Mouse (Mus musculus) G1E (cell line): ENCODE results near the gene Gabarap. TPM values are rescaled to one million over a fixed set of nuclear protein-coding genes. Genes with fewer than 3 reads are reported as not detected.
A peak's percentile ranks its signal among the peaks of the same experiment; 100 is the strongest.

Source experiments
- ATAC-seq: 2 replicates; pipeline ENCODE4 v1.8.0; 2016; ENCODE audit warnings: mild to moderate bottlenecking; ENCODE audit not compliant: insufficient number of reproducible peaks, poor library complexity, low FRiP score, severe bottlenecking; ENCODE audit errors: extremely low read depth
- DNase-seq: peaks from one replicate; pipeline ENCODE4 v3.0.0; 2012; ENCODE audit warnings: low spot score
- H3K27me3 ChIP-seq: 2 replicates; pipeline ENCODE4 v1.6.1; 2012; ENCODE audit warnings: mild to moderate bottlenecking, low read length, inconsistent platforms; ENCODE audit not compliant: insufficient read depth
- H3K36me3 ChIP-seq: replicated peaks from 2 replicates; pipeline ENCODE3; 2012; ENCODE audit warnings: mild to moderate bottlenecking, inconsistent platforms
- H3K4me1 ChIP-seq: 2 replicates; pipeline ENCODE4 v1.6.1; 2012; ENCODE audit warnings: low read depth, low read length, inconsistent platforms, mixed read lengths; ENCODE audit not compliant: insufficient read depth
- H3K4me3 ChIP-seq: 2 replicates; pipeline ENCODE4 v1.5.1; 2012; ENCODE audit warnings: low read depth, mild to moderate bottlenecking, inconsistent platforms, low read length, moderate library complexity, mixed read lengths
- H3K9me3 ChIP-seq: replicated peaks from 2 replicates; pipeline ENCODE4 v1.6.1; 2012; ENCODE audit warnings: inconsistent platforms
- CTCF ChIP-seq: IDR thresholded peaks from 2 replicates; pipeline ENCODE4 v1.5.1; 2012; ENCODE audit warnings: low read depth, low read length, inconsistent platforms, mixed read lengths
- GATA1 ChIP-seq: IDR thresholded peaks from 2 replicates; pipeline ENCODE4 v1.6.1; 2012; ENCODE audit warnings: borderline replicate concordance, low read length, inconsistent platforms, mixed read lengths
- GATA2 ChIP-seq: IDR thresholded peaks from 2 replicates; pipeline ENCODE4 v1.6.1; 2012; ENCODE audit warnings: low read depth, low read length, inconsistent platforms, borderline replicate concordance
- POLR2AphosphoS5 ChIP-seq: IDR thresholded peaks from 2 replicates; pipeline ENCODE4 v1.6.1; 2012; ENCODE audit warnings: low read depth, low read length, inconsistent platforms; ENCODE audit not compliant: insufficient replicate concordance
- TAL1 ChIP-seq: conservative IDR thresholded peaks from 2 replicates; pipeline ENCODE4 v1.6.1; 2012; ENCODE audit warnings: low read depth, low read length, inconsistent platforms, mixed read lengths
- polyA plus RNA-seq: library from polyadenylated mRNA; stranded (reverse); fragments of >175 nt; gene quantifications from 2 replicates; pipeline ENCODE4 v1.2.3, GENCODE M21; 2012
- total RNA-seq, 2 experiments: library from RNA; stranded (forward) in 1 of 2; stranded (reverse) in 1 of 2; fragments of 200-1000 nt in 1 of 2; fragments of >200 nt in 1 of 2; fragmentation: Nextera tagmentation in 1 of 2; gene quantifications; 2 replicates each; pipeline ENCODE4 v1.2.3; 2014 to 2017

Gene Gabarap
- 762 and 788 TPM in 2 replicates for total RNA-seq (2014; fragmentation: Nextera tagmentation)
- 569 and 637 TPM in 2 replicates for total RNA-seq (2017)
- polyA plus RNA-seq = 265 and 345 TPM in 2 replicates

- Histone ChIP-seq H3K9me3 (no peaks in the 10 kb centered on the region), H3K27me3 (no peaks in the 10 kb centered on the region), H3K4me3 (peak within 1 kb of the TSS; percentile 77), H3K4me1 (peaks cover 43% of the 10 kb centered on the region), H3K36me3 (peaks cover 69% of the 10 kb centered on the region)
- peak; percentile 68 for DNase-seq
- TF ChIP-seq GATA1 = no peak
- TF ChIP-seq POLR2AphosphoS5 = peak; percentile 67; the same call in 1 of the 2 replicates
- ATAC-seq = peak; percentile 32
Measured at GRCm38 (mm10) chr11:69990850-69991691, at the start of gene Gabarap. Gene Gabarap (plus strand): TSS chr11:69991143.

- Histone ChIP-seq H3K27me3 (peaks cover 57% of the 10 kb centered on the region), H3K36me3 (no peaks in the 10 kb centered on the region), H3K4me1 (peaks cover 41% of the 10 kb centered on the region), H3K4me3 (no peak overlapping the region), H3K9me3 (no peaks in the 10 kb centered on the region)
- DNase-seq (no peak), ATAC-seq (no peak)
- TF ChIP-seq TAL1 = no peak
- TF ChIP-seq POLR2AphosphoS5 = no peak
- no peak for TF ChIP-seq GATA1
Measured at GRCm38 (mm10) chr11:69945216-69945615, 45.7 kb upstream of the Gabarap start.

GRCm38 (mm10) chr11:69945997-69946891 is 44.7 kb upstream of the Gabarap start:
- peaks cover 41% of the 10 kb centered on the region for H3K4me1 ChIP-seq
- DNase-seq (no peak), ATAC-seq (no peak)
- peaks cover 56% of the 10 kb centered on the region for H3K27me3 ChIP-seq
- H3K36me3 ChIP-seq = no peaks in the 10 kb centered on the region
- H3K4me3 ChIP-seq = 0 out of 2 replicates have a peak overlapping the region, but pooled peaks have one; percentile 20
- no peak for TF ChIP-seq POLR2AphosphoS5
- no peaks in the 10 kb centered on the region for H3K9me3 ChIP-seq

GRCm38 (mm10) chr11:69947337-69948065 is 43.4 kb upstream of the Gabarap start:
- ATAC-seq (no peak), DNase-seq (no peak)
- Histone ChIP-seq H3K27me3 (peaks cover 58% of the 10 kb centered on the region), H3K4me1 (peaks cover 41% of the 10 kb centered on the region), H3K9me3 (no peaks in the 10 kb centered on the region), H3K36me3 (no peaks in the 10 kb centered on the region), H3K4me3 (peak overlapping the region; percentile 68; the same call in 1 of the 2 replicates)
- TF ChIP-seq GATA1 = no peak

GRCm38 (mm10) chr11:69948066-69948762 is 42.7 kb upstream of the Gabarap start, which contains the start of gene Slc2a4:
Gene Slc2a4 (minus strand): TSS chr11:69948188.
- ATAC-seq = peak; percentile 92
- no peaks in the 10 kb centered on the region for H3K9me3 ChIP-seq
- TF ChIP-seq POLR2AphosphoS5 = no peak
- no peak for TF ChIP-seq TAL1
- no peak for TF ChIP-seq GATA2
- no peak for TF ChIP-seq CTCF
- no peak for TF ChIP-seq GATA1
- DNase-seq = peak; percentile 98
- peaks cover 45% of the 10 kb centered on the region for H3K4me1 ChIP-seq
- peak within 1 kb of the TSS; percentile 68; the same call in 1 of the 2 replicates for H3K4me3 ChIP-seq
- no peaks in the 10 kb centered on the region for H3K36me3 ChIP-seq
- peaks cover 55% of the 10 kb centered on the region for H3K27me3 ChIP-seq

GRCm38 (mm10) chr11:69948763-69949150 is 42.2 kb upstream of the Gabarap start:
- DNase-seq (peak; percentile 74), ATAC-seq (peak; percentile 25; the same call in 1 of the 2 replicates)
- H3K4me3 ChIP-seq = peak overlapping the region; percentile 68; the same call in 1 of the 2 replicates
- no peaks in the 10 kb centered on the region for H3K9me3 ChIP-seq
- TF ChIP-seq CTCF (peak; percentile 95), TAL1 (no peak), GATA1 (no peak), GATA2 (no peak), POLR2AphosphoS5 (no peak)
- H3K27me3 ChIP-seq = peaks cover 54% of the 10 kb centered on the region
- no peaks in the 10 kb centered on the region for H3K36me3 ChIP-seq
- peaks cover 50% of the 10 kb centered on the region for H3K4me1 ChIP-seq
